Mouse (Mus musculus) CH12.LX (cell line): Measurements from ENCODE around the gene Rpl32. TPM values are rescaled to one million over a fixed set of nuclear protein-coding genes. Genes with fewer than 3 reads are reported as not detected.
A peak's percentile ranks its signal among the peaks of the same experiment; 100 is the strongest.

Experiments used
- DNase-seq: peaks from one replicate; pipeline ENCODE4 v3.0.0-alpha.2; 2013; ENCODE audit errors: extremely low read depth
- H3K27ac ChIP-seq: 2 replicates; pipeline ENCODE4 v1.5.1; 2012; ENCODE audit warnings: low read depth, mild to moderate bottlenecking, control low read depth, moderate library complexity; ENCODE audit not compliant: insufficient read depth
- H3K27me3 ChIP-seq: replicated peaks from 2 replicates; pipeline ENCODE3; 2012; ENCODE audit warnings: inconsistent platforms
- H3K36me3 ChIP-seq, 2 experiments: replicated peaks in 1 of 2; 2 replicates each; pipeline versions ENCODE3 to v1.6.1; 2012; ENCODE audit warnings: inconsistent platforms in 1 of 2, low read length in 1 of 2, mild to moderate bottlenecking in 1 of 2, mixed read lengths in 1 of 2, moderate library complexity in 1 of 2; ENCODE audit not compliant: control insufficient read depth in 1 of 2, insufficient read depth in 1 of 2
- H3K4me1 ChIP-seq, 2 experiments: 2 replicates each; pipeline ENCODE4 v1.6.1; 2012; ENCODE audit warnings: inconsistent platforms in 1 of 2, moderate library complexity in 1 of 2; ENCODE audit not compliant: insufficient read depth in 2 of 2, control insufficient read depth in 1 of 2
- H3K4me2 ChIP-seq: 2 replicates; pipeline ENCODE4 v1.6.1; 2012; ENCODE audit warnings: low read depth, mild to moderate bottlenecking, control low read depth; ENCODE audit not compliant: poor library complexity, insufficient read depth, severe bottlenecking
- H3K4me3 ChIP-seq, 3 experiments: fragments of 150-350 bp in 1 of 3; sonication (generic) in 1 of 3; replicated peaks in 1 of 3; 2 replicates each; pipeline versions ENCODE3 to v1.5.1; 2011 to 2012; ENCODE audit warnings: low read depth in 2 of 3, low read length in 2 of 3, mild to moderate bottlenecking in 2 of 3, moderate library complexity in 2 of 3, control low read depth in 1 of 3, improper control_type of control experiment in 1 of 3, inconsistent platforms in 1 of 3, mixed read lengths in 1 of 3; ENCODE audit not compliant: poor library complexity in 1 of 3
- H3K79me2 ChIP-seq: replicated peaks from 2 replicates; pipeline ENCODE4 v1.6.1; 2012; ENCODE audit warnings: mild to moderate bottlenecking, moderate library complexity; ENCODE audit not compliant: control insufficient read depth, poor library complexity, insufficient read depth, severe bottlenecking; ENCODE audit errors: extremely low read depth
- H3K9ac ChIP-seq: 2 replicates; pipeline ENCODE4 v1.6.1; 2012; ENCODE audit warnings: low read depth, mild to moderate bottlenecking, control low read depth, moderate library complexity; ENCODE audit not compliant: insufficient read depth
- H3K9me3 ChIP-seq: replicated peaks from 2 replicates; pipeline ENCODE3; 2012; ENCODE audit warnings: low read length, inconsistent platforms, mixed read lengths
- BHLHE40 ChIP-seq: IDR thresholded peaks from 2 replicates; pipeline ENCODE4 v1.6.1; 2011; ENCODE audit warnings: mild to moderate bottlenecking, low read depth, low read length, improper control_type of control experiment
- CHD1 ChIP-seq: IDR thresholded peaks from 2 replicates; pipeline ENCODE4 v1.6.1; 2012; ENCODE audit warnings: low read depth, low read length, improper control_type of control experiment, inconsistent platforms
- CHD2 ChIP-seq: IDR thresholded peaks from 2 replicates; pipeline ENCODE4 v1.6.1; 2011; ENCODE audit warnings: low read length, improper control_type of control experiment
- E2F4 ChIP-seq: IDR thresholded peaks from 2 replicates; pipeline ENCODE4 v1.6.1; 2011; ENCODE audit warnings: low read depth, low read length, improper control_type of control experiment; ENCODE audit not compliant: insufficient replicate concordance
- ELF1 ChIP-seq: IDR thresholded peaks from 2 replicates; pipeline ENCODE4 v1.6.1; 2014; ENCODE audit warnings: low read depth, mild to moderate bottlenecking, inconsistent platforms, low read length, improper control_type of control experiment
- EP300 ChIP-seq: IDR thresholded peaks from 2 replicates; pipeline ENCODE4 v1.6.1; 2011; ENCODE audit warnings: low read length, improper control_type of control experiment
- GABPA ChIP-seq: IDR thresholded peaks from 2 replicates; pipeline ENCODE4 v1.6.1; 2012; ENCODE audit warnings: low read depth, low read length, improper control_type of control experiment, inconsistent platforms; ENCODE audit not compliant: insufficient replicate concordance
- HCFC1 ChIP-seq: IDR thresholded peaks from 2 replicates; pipeline ENCODE4 v1.6.1; 2012; ENCODE audit warnings: low read depth, mild to moderate bottlenecking, inconsistent platforms, low read length, improper control_type of control experiment
- IRF4 ChIP-seq: IDR thresholded peaks from 2 replicates; pipeline ENCODE4 v1.6.1; 2014; ENCODE audit warnings: low read depth, mild to moderate bottlenecking, inconsistent platforms, low read length, improper control_type of control experiment
- JUN ChIP-seq: IDR thresholded peaks from 2 replicates; pipeline ENCODE4 v1.6.1; 2011; ENCODE audit warnings: low read depth, mild to moderate bottlenecking, low read length, improper control_type of control experiment, moderate library complexity; ENCODE audit not compliant: insufficient read depth
- JUND ChIP-seq: conservative IDR thresholded peaks from 2 replicates; pipeline ENCODE4 v1.6.1; 2011; ENCODE audit warnings: low read depth, low read length, improper control_type of control experiment
- KAT2A ChIP-seq: IDR thresholded peaks from 2 replicates; pipeline ENCODE4 v1.6.1; 2012; ENCODE audit warnings: low read length, improper control_type of control experiment, inconsistent platforms; ENCODE audit not compliant: insufficient replicate concordance
- MAFK ChIP-seq: IDR thresholded peaks from 2 replicates; pipeline ENCODE4 v1.6.1; 2011; ENCODE audit warnings: low read length, improper control_type of control experiment; ENCODE audit not compliant: insufficient replicate concordance
- MAX ChIP-seq: IDR thresholded peaks from 2 replicates; pipeline ENCODE4 v1.6.1; 2011; ENCODE audit warnings: low read length, improper control_type of control experiment
- MAZ ChIP-seq: IDR thresholded peaks from 2 replicates; pipeline ENCODE4 v1.6.1; 2012; ENCODE audit warnings: low read depth, mild to moderate bottlenecking, inconsistent platforms, low read length, improper control_type of control experiment, moderate library complexity
- MEF2A ChIP-seq: IDR thresholded peaks from 2 replicates; pipeline ENCODE4 v1.6.1; 2014; ENCODE audit warnings: low read depth, mild to moderate bottlenecking, inconsistent platforms, low read length, improper control_type of control experiment, borderline replicate concordance
- MYC ChIP-seq: IDR thresholded peaks from 2 replicates; pipeline ENCODE4 v1.6.1; 2011; ENCODE audit warnings: low read depth, mild to moderate bottlenecking, improper control_type of control experiment, low read length
- PAX5 ChIP-seq: IDR thresholded peaks from 2 replicates; pipeline ENCODE4 v1.6.1; 2012; ENCODE audit warnings: low read length, inconsistent platforms, mixed read lengths
- POLR2A ChIP-seq: IDR thresholded peaks from 2 replicates; pipeline ENCODE4 v1.6.1; 2011; ENCODE audit warnings: low read depth, mild to moderate bottlenecking, improper control_type of control experiment, low read length
- POLR2AphosphoS2 ChIP-seq: IDR thresholded peaks from 2 replicates; pipeline ENCODE4 v1.6.1; 2011; ENCODE audit warnings: low read depth, low read length, improper control_type of control experiment
- RAD21 ChIP-seq: IDR thresholded peaks from 2 replicates; pipeline ENCODE4 v1.6.1; 2011; ENCODE audit warnings: low read depth, mild to moderate bottlenecking, low read length, improper control_type of control experiment, moderate library complexity
- RCOR1 ChIP-seq: conservative IDR thresholded peaks from 2 replicates; pipeline ENCODE4 v1.6.1; 2012; ENCODE audit warnings: low read depth, mild to moderate bottlenecking, inconsistent platforms, low read length, improper control_type of control experiment
- SIN3A ChIP-seq: IDR thresholded peaks from 2 replicates; pipeline ENCODE4 v1.6.1; 2012; ENCODE audit warnings: low read length, improper control_type of control experiment, inconsistent platforms
- TBP ChIP-seq: conservative IDR thresholded peaks from 2 replicates; pipeline ENCODE4 v1.6.1; 2011; ENCODE audit warnings: low read depth, low read length, improper control_type of control experiment
- UBTF ChIP-seq: IDR thresholded peaks from 2 replicates; pipeline ENCODE4 v1.6.1; 2012; ENCODE audit warnings: low read depth, mild to moderate bottlenecking, inconsistent platforms, low read length, improper control_type of control experiment, moderate library complexity
- USF2 ChIP-seq: conservative IDR thresholded peaks from 2 replicates; pipeline ENCODE4 v1.6.1; 2011; ENCODE audit warnings: low read depth, low read length, improper control_type of control experiment
- ZKSCAN1 ChIP-seq: IDR thresholded peaks from 2 replicates; pipeline ENCODE4 v1.6.1; 2012; ENCODE audit warnings: low read depth, inconsistent platforms, low read length, improper control_type of control experiment, borderline replicate concordance
- ZMIZ1 ChIP-seq: IDR thresholded peaks from 2 replicates; pipeline ENCODE4 v1.6.1; 2012; ENCODE audit warnings: low read depth, mild to moderate bottlenecking, inconsistent platforms, low read length, improper control_type of control experiment
- ZNF384 ChIP-seq: IDR thresholded peaks from 2 replicates; pipeline ENCODE4 v1.6.1; 2012; ENCODE audit warnings: low read depth, low read length, improper control_type of control experiment, inconsistent platforms
- dilution Hi-C: fragments of 300-500 bp; cut with MboI; formaldehyde crosslinking; loops from 2 replicates; pipeline ENCODE4 v1.14.3; 2020; ENCODE audit warnings: low sequenced_read_pairs; ENCODE audit not compliant: extremely low pct_unique_long_range_greater_than_20kb, extremely low pct_ligation_motif_present
- in situ Hi-C: fragments of 300-500 bp; cut with MboI; formaldehyde crosslinking; loops from 3 replicates; pipeline ENCODE4 v1.14.3; 2019; ENCODE audit warnings: low sequenced_read_pairs, low pct_ligation_motif_present, low pct_unique_long_range_greater_than_20kb, mixed read lengths
- polyA plus RNA-seq: library from polyadenylated mRNA; unstranded; fragments of >175 nt; gene quantifications from 2 replicates; pipeline ENCODE4 v1.2.1, GENCODE M21; 2012; ENCODE audit warnings: low read depth; ENCODE audit not compliant: insufficient read length
- total RNA-seq, 2 experiments: library from RNA; depleted of rRNA; stranded (reverse); fragments of 300-350 nt in 1 of 2; fragments of >200 nt in 1 of 2; gene quantifications; 2 replicates each; pipeline ENCODE4 v1.2.3; 2012 to 2014

Gene Rpl32
- total and polyA plus RNA-seq, 3 experiments = 3,370 to 7,473 (median 5,276) TPM

DNA sequence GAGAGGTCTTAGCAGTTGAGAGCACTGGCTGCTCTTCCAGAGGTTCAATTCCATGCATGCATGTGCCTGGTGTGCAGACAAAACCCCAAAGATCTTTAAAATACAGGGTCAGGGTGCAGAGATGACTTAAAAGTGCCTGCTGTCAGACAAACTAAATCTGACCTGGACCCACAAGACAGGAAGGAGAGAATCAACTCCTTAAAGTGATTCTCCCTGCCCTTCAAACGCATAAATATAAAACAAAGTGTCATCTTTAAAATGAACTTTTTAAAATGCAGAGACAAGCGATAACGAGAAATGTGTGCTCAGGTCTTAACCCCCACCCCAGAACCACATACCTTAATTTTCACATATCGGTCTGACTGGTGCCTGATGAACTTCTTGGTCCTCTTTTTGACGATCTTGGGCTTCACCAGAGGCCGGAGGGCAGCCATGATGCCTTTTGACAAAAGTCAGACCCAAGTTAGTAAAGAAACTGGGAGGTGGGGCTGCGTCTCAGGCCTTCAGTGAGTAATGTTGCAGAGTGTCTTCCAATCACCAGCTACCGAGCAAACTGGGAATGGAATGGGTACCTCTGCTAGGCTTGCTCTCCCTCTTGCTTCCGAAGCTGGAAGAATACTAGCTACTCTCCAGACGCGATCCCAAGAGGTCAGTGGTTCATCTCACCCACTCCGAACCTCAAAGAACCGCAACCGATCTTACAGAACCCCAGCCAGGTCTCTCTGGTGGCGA is 917 bp downstream of the Rpl32 start:
- peaks cover 0 to 28% of the 10 kb centered on the region in 2 experiments; a peak in 2 of 4 replicates for H3K4me1 ChIP-seq
- H3K27me3 ChIP-seq = no peaks in the 10 kb centered on the region
- H3K9ac ChIP-seq = peak overlapping the region; percentile 100
- DNase-seq = no peak
- dilution Hi-C loops (no loop called here), in situ Hi-C loops (no loop called here)
- peak overlapping the region; percentile 90 to 100 (median 93) for H3K4me3 ChIP-seq
- H3K79me2 ChIP-seq = peaks cover 40% of the 10 kb centered on the region
- peak overlapping the region; percentile 71 for H3K4me2 ChIP-seq
- H3K9me3 ChIP-seq = no peaks in the 10 kb centered on the region
- H3K27ac ChIP-seq = peak overlapping the region; percentile 73
- peaks cover 41 to 71% of the 10 kb centered on the region in 2 experiments for H3K36me3 ChIP-seq
- TF ChIP-seq CHD1 (peak; percentile 68; the same call in 1 of the 2 replicates), JUND (no peak), MAZ (no peak), ELF1 (no peak), SIN3A (no peak), MEF2A (no peak), MYC (0 out of 2 replicates have a peak, but pooled peaks have one; percentile 22)

DNA sequence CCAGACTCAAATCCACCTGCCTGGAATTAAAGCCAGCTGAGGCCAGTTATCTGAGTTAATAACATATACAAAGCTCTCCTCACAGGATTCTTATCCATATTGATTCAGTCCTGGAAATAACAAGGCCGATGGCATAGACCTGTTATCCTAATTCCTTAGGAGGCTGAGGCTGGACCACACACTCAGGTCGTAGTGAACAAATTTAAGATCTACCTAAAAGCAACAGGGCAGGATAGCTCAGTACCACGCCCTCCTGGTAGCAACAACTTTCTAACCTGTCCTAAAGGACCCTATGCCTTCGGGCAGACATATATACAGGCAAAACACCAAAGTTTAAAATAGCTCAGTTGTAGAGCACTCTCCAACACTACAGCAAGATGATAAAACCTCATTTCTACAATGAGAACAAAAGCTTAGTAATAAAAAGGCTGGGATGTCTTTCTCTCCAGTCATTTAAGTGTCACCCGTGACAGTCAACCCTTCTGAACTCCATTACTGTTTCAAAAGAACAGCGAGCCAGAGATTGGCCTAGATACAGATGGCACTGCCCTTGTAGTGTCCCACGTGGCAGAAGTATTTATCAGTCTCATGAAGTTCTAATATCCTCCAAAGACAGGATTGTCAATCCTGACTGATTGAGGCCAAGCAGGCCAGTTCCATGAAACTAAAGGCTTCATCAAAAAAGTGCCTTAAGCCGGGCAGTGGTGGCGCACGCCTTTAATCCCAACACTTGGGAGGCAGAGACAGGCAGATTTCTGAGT is 3.9 kb downstream of the Rpl32 start:
- Histone ChIP-seq H3K4me1 (peaks cover 0 to 21% of the 10 kb centered on the region in 2 experiments; a peak in 2 of 4 replicates), H3K9ac (no peak overlapping the region), H3K4me2 (no peak overlapping the region), H3K27ac (no peak overlapping the region), H3K4me3 (no peak overlapping the region), H3K36me3 (peaks cover 60 to 78% of the 10 kb centered on the region in 2 experiments), H3K79me2 (peaks cover 40% of the 10 kb centered on the region), H3K9me3 (no peaks in the 10 kb centered on the region), H3K27me3 (no peaks in the 10 kb centered on the region)
- dilution Hi-C loops = no loop called here
- in situ Hi-C loops = no loop called here
- DNase-seq = no peak
- peak; percentile 97 for TF ChIP-seq POLR2AphosphoS2
- TF ChIP-seq PAX5 = no peak
- TF ChIP-seq E2F4 = no peak
- no peak for TF ChIP-seq USF2
- TF ChIP-seq MAZ = no peak
- TF ChIP-seq TBP = no peak
- no peak for TF ChIP-seq HCFC1
- no peak for TF ChIP-seq EP300
- no peak for TF ChIP-seq ELF1
- TF ChIP-seq ZMIZ1 = peak; percentile 51; the same call in 1 of the 2 replicates
- no peak for TF ChIP-seq UBTF
- TF ChIP-seq CHD2 = peak; percentile 63
- TF ChIP-seq KAT2A = no peak
- no peak for TF ChIP-seq ZKSCAN1
- no peak for TF ChIP-seq GABPA
- no peak for TF ChIP-seq MAX
- no peak for TF ChIP-seq JUN
- peak; percentile 35; the same call in 1 of the 2 replicates for TF ChIP-seq POLR2A
- TF ChIP-seq RAD21 = no peak
- TF ChIP-seq IRF4 = no peak
- TF ChIP-seq MAFK = no peak
- TF ChIP-seq ZNF384 = no peak
- no peak for TF ChIP-seq BHLHE40
- no peak for TF ChIP-seq SIN3A
- TF ChIP-seq MYC = no peak
- TF ChIP-seq RCOR1 = peak; percentile 60; the same call in 1 of the 2 replicates
